Mouse (Mus musculus) ES-CJ7 (cell line): Measurements from ENCODE around the gene Gm9736.
"Not testable (repeated sequence)": the region's sequence is repeated elsewhere in the genome, so short reads cannot be mapped to it uniquely, and the experiment has no call there.

Experiments used
- DNase-seq: peaks from one replicate; pipeline ENCODE4 v3.0.0; 2011; ENCODE audit warnings: low read depth, low spot score

The Gm9736 gene

GRCm38 (mm10) chr10:77728280-77728679, 22.9 kb downstream of the Gm9736 start:
- DNase-seq: peak; percentile 36

GRCm38 (mm10) chr10:77726186-77726585, 25.0 kb downstream of the Gm9736 start, which contains the start of gene Gm10100:
Gene Gm10100, plus strand, starts transcription at chr10:77726486.
- DNase-seq: no peak

- peak; percentile 25 for DNase-seq
Observed at GRCm38 (mm10) chr10:77724855-77725254, 26.3 kb downstream of the Gm9736 start.

DNA sequence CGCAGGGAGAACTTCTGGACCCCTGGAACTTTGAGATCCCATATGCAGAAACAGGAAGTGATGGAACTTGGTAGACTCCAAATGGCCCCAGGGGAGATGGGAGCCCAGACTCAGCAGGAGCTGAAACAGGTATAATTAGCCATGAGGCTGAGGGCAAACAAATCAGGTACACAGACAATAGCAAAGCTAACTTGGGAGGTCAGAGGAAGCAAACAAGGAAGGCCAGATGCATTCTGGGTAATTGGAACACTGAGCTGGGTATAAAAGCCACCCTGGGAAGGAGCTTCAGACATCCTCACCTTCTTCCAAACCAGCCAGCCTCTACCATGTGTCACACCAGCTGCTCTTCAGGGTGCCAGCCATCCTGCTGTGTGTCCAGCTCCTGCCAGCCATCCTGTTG, 30.9 kb downstream of the Gm9736 start, which contains the start of gene Krtap12-1:
Gene Krtap12-1 (plus strand): TSS at position 301 of the 400 bp plus-strand sequence.
- not testable (repeated sequence) for DNase-seq

DNA sequence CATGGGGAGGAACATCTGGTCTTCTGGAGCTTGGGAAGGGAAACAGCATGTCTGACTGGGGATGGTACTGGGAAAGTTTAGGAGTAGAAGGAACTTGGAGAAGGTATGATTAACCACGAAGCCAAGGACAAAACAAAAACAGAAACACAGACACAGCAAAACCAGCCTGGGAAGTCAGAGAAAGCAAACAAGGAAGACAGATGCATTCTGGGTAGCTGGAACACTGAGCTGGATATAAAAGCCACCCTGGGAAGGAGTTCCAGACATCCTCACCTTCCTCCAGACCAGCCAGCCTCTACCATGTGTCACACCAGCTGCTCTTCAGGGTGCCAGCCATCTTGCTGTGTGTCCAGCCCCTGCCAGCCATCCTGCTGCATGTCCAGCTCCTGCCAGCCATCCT, 35.6 kb downstream of the Gm9736 start, which contains the start of gene Gm10142:
Gene Gm10142 (plus strand): TSS at position 301 of the 400 bp plus-strand sequence.
- DNase-seq: no peak

DNA sequence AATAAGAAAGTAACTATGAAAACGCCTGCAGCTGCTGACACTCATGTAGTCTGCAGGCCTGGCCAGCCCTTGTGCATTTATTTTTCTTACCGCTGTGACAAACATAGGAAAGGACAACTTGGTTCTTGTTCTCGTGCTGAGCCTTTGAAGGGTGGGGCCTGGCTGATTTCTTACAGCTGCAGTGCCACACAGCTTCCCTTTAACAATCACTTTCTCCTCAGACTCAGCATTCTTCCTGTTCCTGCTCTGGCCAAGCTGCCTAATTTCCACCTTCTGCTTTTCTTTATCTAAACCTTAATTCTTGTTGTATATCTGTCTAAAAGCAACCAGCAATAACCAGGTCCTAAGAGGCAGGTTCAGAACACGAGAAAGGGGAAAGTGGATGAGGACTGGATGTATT, 37.4 kb downstream of the Gm9736 start:
- DNase-seq: no peak

DNA sequence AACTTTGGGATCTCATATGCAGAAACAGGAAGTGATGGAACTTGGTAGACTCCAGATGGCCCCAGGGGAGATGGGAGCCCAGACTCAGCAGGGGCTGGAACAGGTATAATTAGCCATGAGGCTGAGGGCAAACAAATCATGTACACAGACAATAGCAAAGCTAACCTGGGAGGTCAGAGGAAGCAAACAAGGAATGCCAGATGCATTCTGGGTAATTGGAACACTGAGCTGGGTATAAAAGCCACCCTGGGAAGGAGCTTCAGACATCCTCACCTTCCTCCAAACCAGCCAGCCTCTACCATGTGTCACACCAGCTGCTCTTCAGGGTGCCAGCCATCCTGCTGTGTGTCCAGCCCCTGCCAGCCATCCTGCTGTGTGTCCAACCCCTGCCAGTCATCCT, 40.0 kb downstream of the Gm9736 start, which contains the start of gene Gm10024:
Gene Gm10024 (plus strand): TSS at position 301 of the 400 bp plus-strand sequence.
- DNase-seq: not testable (repeated sequence)

- no peak for DNase-seq
Observed at GRCm38 (mm10) chr10:77709831-77710230, 41.3 kb downstream of the Gm9736 start.

DNA sequence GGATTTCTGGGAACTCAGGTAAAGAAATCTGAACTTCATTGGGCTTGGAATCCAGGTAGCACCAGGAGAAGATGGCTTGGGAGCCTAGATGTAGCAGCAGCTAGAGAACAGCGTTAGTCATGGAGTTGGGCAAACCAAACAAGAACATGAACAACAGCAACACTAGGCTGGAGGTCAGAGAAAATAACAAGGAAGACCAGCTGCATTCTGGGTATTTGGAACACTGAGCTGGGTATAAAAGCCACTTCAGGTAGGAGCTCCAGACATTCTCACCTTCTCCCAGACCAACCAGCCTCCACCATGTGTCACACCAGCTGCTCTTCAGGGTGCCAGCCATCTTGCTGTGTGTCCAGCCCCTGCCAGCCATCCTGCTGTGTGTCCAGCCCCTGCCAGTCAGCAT, 44.8 kb downstream of the Gm9736 start, which contains the start of gene Gm10272:
Gene Gm10272 (plus strand): TSS at position 301 of the 400 bp plus-strand sequence.
- DNase-seq: no peak
